Mouse (Mus musculus): ENCODE data around the gene Olfr412.

Gene Olfr412

GRCm38 (mm10) chr11:74413449-74413972 lies 51.6 kb downstream of the Olfr412 start:
- no peak for DNase-seq (ENCODE audit: low read depth, low spot score)

- no peak for DNase-seq (ENCODE audit: low read depth, low spot score)
These were observed 52.2 kb downstream of the Olfr412 start for GRCm38 (mm10) chr11:74414112-74414511.

DNA sequence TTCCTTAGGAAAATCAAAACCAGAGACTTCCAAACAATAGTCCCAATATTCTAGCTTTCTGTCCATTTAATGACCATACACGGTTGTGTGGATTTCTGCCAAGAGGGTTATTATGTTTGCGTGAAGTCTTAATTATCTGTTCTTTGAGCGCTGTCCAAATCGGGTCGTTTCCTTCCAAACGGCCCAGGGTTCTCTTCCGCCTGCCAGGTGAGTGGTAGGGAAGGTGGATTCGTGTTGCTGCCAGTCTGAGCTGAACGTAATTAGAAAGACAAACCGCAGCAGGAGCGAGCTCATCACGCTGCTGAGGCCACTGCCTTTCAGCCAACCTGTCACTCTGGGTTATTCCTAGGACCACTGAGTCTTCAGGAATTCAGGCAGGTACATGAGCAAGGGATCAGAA lies 53.9 kb downstream of the Olfr412 start:
- no peak for DNase-seq (ENCODE audit: low read depth, low spot score)
